Mouse (Mus musculus) forebrain, embryonic 13.5 days (tissue): ENCODE results near the gene Slc7a15. TPM values are rescaled to one million over a fixed set of nuclear protein-coding genes. Genes with fewer than 3 reads are reported as not detected.

ENCODE experiments used
- ATAC-seq: fragments of 200-750 bp; cut with Nextera tagmentation; 2 replicates; pipeline ENCODE4 v1.8.0; 2017
- H3K27ac ChIP-seq: fragments of 300-500 bp; sonication (generic); 2 replicates; pipeline ENCODE4 v1.5.1; 2015; ENCODE audit warnings: inconsistent platforms, mild to moderate bottlenecking, moderate library complexity
- H3K27me3 ChIP-seq: fragments of 300-500 bp; sonication (generic); 2 replicates; pipeline ENCODE4 v1.6.1; 2015; ENCODE audit warnings: mild to moderate bottlenecking, inconsistent platforms
- H3K36me3 ChIP-seq: fragments of 300-500 bp; sonication (generic); 2 replicates; pipeline ENCODE4 v1.6.1; 2015; ENCODE audit warnings: mild to moderate bottlenecking, inconsistent platforms; ENCODE audit not compliant: poor library complexity, severe bottlenecking
- H3K4me1 ChIP-seq: fragments of 300-500 bp; sonication (generic); 2 replicates; pipeline ENCODE4 v1.6.1; 2015; ENCODE audit warnings: inconsistent platforms
- H3K4me2 ChIP-seq: fragments of 300-500 bp; sonication (generic); 2 replicates; pipeline ENCODE4 v1.6.1; 2015; ENCODE audit warnings: inconsistent platforms, mild to moderate bottlenecking, moderate library complexity
- H3K4me3 ChIP-seq: fragments of 300-500 bp; sonication (generic); 2 replicates; pipeline ENCODE4 v1.5.1; 2015; ENCODE audit warnings: mild to moderate bottlenecking, inconsistent platforms
- H3K9ac ChIP-seq: fragments of 300-500 bp; sonication (generic); 2 replicates; pipeline ENCODE4 v1.6.1; 2015; ENCODE audit warnings: mild to moderate bottlenecking, inconsistent platforms
- H3K9me3 ChIP-seq: fragments of 300-500 bp; sonication (generic); replicated peaks from 2 replicates; pipeline ENCODE4 v1.6.1; 2016; ENCODE audit warnings: inconsistent platforms
- WGBS: fragments of 180-500 bp; shearing (Covaris S2); methylation state at CpG from one replicate; pipeline ENCODE4 v1.1.7; 2015; 5-methylcytosine and 5-hydroxymethylcytosine counted together
- polyA plus RNA-seq: library from polyadenylated mRNA; unstranded; fragments of >200 nt; fragmentation: Nextera tagmentation; extraction: Ambion mirVana; gene quantifications from 2 replicates; pipeline ENCODE4 v1.2.1, GENCODE M21; 2015

Slc7a15 gene
- polyA plus RNA-seq, 1 experiment from 2014 or later = not detected

- H3K27me3 ChIP-seq = no peaks in the 10 kb centered on the region
- peak overlapping the region; percentile 70 for H3K9ac ChIP-seq
- H3K27ac ChIP-seq = peak overlapping the region; percentile 100
- peak overlapping the region; percentile 73 for H3K4me2 ChIP-seq
- peak overlapping the region; percentile 86 for H3K4me3 ChIP-seq
- H3K9me3 ChIP-seq = no peaks in the 10 kb centered on the region
- H3K4me1 ChIP-seq = peaks cover 41% of the 10 kb centered on the region
- ATAC-seq = no peak
- H3K36me3 ChIP-seq = no peaks in the 10 kb centered on the region
- WGBS = 44% methylated on average over 17 of the region's 17 CpGs
These were observed 98.0 kb downstream of the Slc7a15 start for GRCm38 (mm10) chr12:8500597-8501570.

- H3K27ac ChIP-seq = peak within 1 kb of the TSS; percentile 100
- H3K9ac ChIP-seq = peak within 1 kb of the TSS; percentile 98
- WGBS = under 1% methylated on average over 56 of the region's 56 CpGs
- no peaks in the 10 kb centered on the region for H3K9me3 ChIP-seq
- H3K4me3 ChIP-seq = peak within 1 kb of the TSS; percentile 86
- peak; percentile 97 for ATAC-seq
- no peaks in the 10 kb centered on the region for H3K27me3 ChIP-seq
- H3K4me2 ChIP-seq = peak within 1 kb of the TSS; percentile 73
- H3K36me3 ChIP-seq = no peaks in the 10 kb centered on the region
- H3K4me1 ChIP-seq = peaks cover 44% of the 10 kb centered on the region
These were observed 98.8 kb downstream of the Slc7a15 start, which contains the start of gene Rhob for GRCm38 (mm10) chr12:8499871-8500596. TSS of gene Rhob (minus strand) at chr12:8500009.

GRCm38 (mm10) chr12:8499001-8499870 is 99.6 kb downstream of the Slc7a15 start:
- Histone ChIP-seq H3K4me1 (peaks cover 44% of the 10 kb centered on the region), H3K27me3 (no peaks in the 10 kb centered on the region), H3K36me3 (no peaks in the 10 kb centered on the region), H3K9me3 (no peaks in the 10 kb centered on the region), H3K9ac (peak overlapping the region; percentile 98), H3K4me2 (peak overlapping the region; percentile 73), H3K27ac (peak overlapping the region; percentile 100), H3K4me3 (peak overlapping the region; percentile 86)
- ATAC-seq = peak; percentile 68
- WGBS = under 1% methylated on average over 97 of the region's 99 CpGs

GRCm38 (mm10) chr12:8498591-8499000 is 100.3 kb downstream of the Slc7a15 start:
- peak overlapping the region; percentile 98 for H3K9ac ChIP-seq
- no peaks in the 10 kb centered on the region for H3K27me3 ChIP-seq
- H3K4me3 ChIP-seq = peak overlapping the region; percentile 86
- H3K27ac ChIP-seq = peak overlapping the region; percentile 100
- no peaks in the 10 kb centered on the region for H3K9me3 ChIP-seq
- WGBS = 0% methylated on average over 13 of the region's 13 CpGs
- peak overlapping the region; percentile 73 for H3K4me2 ChIP-seq
- H3K36me3 ChIP-seq = no peaks in the 10 kb centered on the region
- peaks cover 44% of the 10 kb centered on the region for H3K4me1 ChIP-seq
- ATAC-seq = peak; percentile 1; the same call in 1 of the 2 replicates

- Histone ChIP-seq H3K9ac (peak overlapping the region; percentile 98), H3K36me3 (no peaks in the 10 kb centered on the region), H3K4me1 (peaks cover 44% of the 10 kb centered on the region), H3K27ac (peak overlapping the region; percentile 100; the same call in 1 of the 2 replicates), H3K4me3 (peak overlapping the region; percentile 86), H3K27me3 (no peaks in the 10 kb centered on the region), H3K9me3 (no peaks in the 10 kb centered on the region), H3K4me2 (peak overlapping the region; percentile 73)
- WGBS = 8% methylated on average over 8 of the region's 8 CpGs
- ATAC-seq = no peak
These were observed 100.7 kb downstream of the Slc7a15 start for GRCm38 (mm10) chr12:8498148-8498571.

GRCm38 (mm10) chr12:8497314-8497706 is 101.6 kb downstream of the Slc7a15 start:
- Histone ChIP-seq H3K9ac (peak overlapping the region; percentile 54), H3K4me2 (peak overlapping the region; percentile 73), H3K27ac (no peak overlapping the region), H3K36me3 (no peaks in the 10 kb centered on the region), H3K4me3 (peak overlapping the region; percentile 86), H3K4me1 (peaks cover 44% of the 10 kb centered on the region), H3K9me3 (no peaks in the 10 kb centered on the region), H3K27me3 (no peaks in the 10 kb centered on the region)
- WGBS = 12% methylated on average over 2 of the region's 2 CpGs
- no peak for ATAC-seq

- H3K27me3 ChIP-seq = no peaks in the 10 kb centered on the region
- H3K9ac ChIP-seq = peak overlapping the region; percentile 41; the same call in 1 of the 2 replicates
- no peak for ATAC-seq
- H3K9me3 ChIP-seq = no peaks in the 10 kb centered on the region
- peak overlapping the region; percentile 31; the same call in 1 of the 2 replicates for H3K27ac ChIP-seq
- H3K4me3 ChIP-seq = peak overlapping the region; percentile 86; the same call in 1 of the 2 replicates
- WGBS = 43% methylated on average over 2 of the region's 2 CpGs
- H3K36me3 ChIP-seq = no peaks in the 10 kb centered on the region
- H3K4me1 ChIP-seq = peaks cover 44% of the 10 kb centered on the region
- peak overlapping the region; percentile 73 for H3K4me2 ChIP-seq
These were observed 102.1 kb downstream of the Slc7a15 start for GRCm38 (mm10) chr12:8496679-8497313.

- H3K36me3 ChIP-seq = no peaks in the 10 kb centered on the region
- peak overlapping the region; percentile 31 for H3K27ac ChIP-seq
- WGBS = 32% methylated on average over 15 of the region's 15 CpGs
- H3K27me3 ChIP-seq = no peaks in the 10 kb centered on the region
- H3K4me2 ChIP-seq = peak overlapping the region; percentile 73
- 0 out of 2 replicates have a peak overlapping the region, but pooled peaks have one; percentile 7 for H3K4me3 ChIP-seq
- no peak for ATAC-seq
- H3K4me1 ChIP-seq = peaks cover 39% of the 10 kb centered on the region
- H3K9ac ChIP-seq = no peak overlapping the region; the same call in 1 of the 2 replicates
- H3K9me3 ChIP-seq = no peaks in the 10 kb centered on the region
These were observed 102.8 kb downstream of the Slc7a15 start for GRCm38 (mm10) chr12:8495881-8496678.

- Histone ChIP-seq H3K27ac (no peak overlapping the region), H3K9me3 (no peaks in the 10 kb centered on the region), H3K4me2 (no peak overlapping the region), H3K36me3 (no peaks in the 10 kb centered on the region), H3K4me3 (no peak overlapping the region), H3K4me1 (peaks cover 32% of the 10 kb centered on the region), H3K27me3 (no peaks in the 10 kb centered on the region), H3K9ac (no peak overlapping the region)
- WGBS = 90% methylated on average over 3 of the region's 3 CpGs
- no peak for ATAC-seq
These were observed 104.2 kb downstream of the Slc7a15 start for GRCm38 (mm10) chr12:8494675-8495074.

- Histone ChIP-seq H3K27ac (no peak overlapping the region), H3K36me3 (no peaks in the 10 kb centered on the region), H3K4me3 (no peak overlapping the region), H3K4me1 (peaks cover 31% of the 10 kb centered on the region), H3K4me2 (no peak overlapping the region), H3K9me3 (no peaks in the 10 kb centered on the region), H3K27me3 (no peaks in the 10 kb centered on the region), H3K9ac (no peak overlapping the region)
- WGBS = 68% methylated on average over 3 of the region's 3 CpGs
- no peak for ATAC-seq
These were observed 105.5 kb downstream of the Slc7a15 start for GRCm38 (mm10) chr12:8493386-8493785.
